Mouse (Mus musculus): ENCODE measurements around the gene Tmf1.

GRCm38 (mm10) chr6:97178491-97179366 is at the start of gene Tmf1:
- peak; percentile 95 for TF ChIP-seq POLR2A (IDR thresholded peaks at IDR 0.05; ENCODE audit: low read depth, low read length)
- no peak for TF ChIP-seq EP300 (IDR thresholded peaks at IDR 0.05; ENCODE audit: low read length)
- 0 out of 2 replicates have a peak, but pooled peaks have one; percentile 52 for TF ChIP-seq KAT2A (IDR thresholded peaks at IDR 0.05; ENCODE audit: insufficient replicate concordance, low read length)
- TF ChIP-seq CTCF (conservative IDR thresholded peaks at IDR 0.05 in 1 of 2, IDR thresholded peaks at IDR 0.05 in 1 of 2; ENCODE audit: low read depth in 2 of 2, low read length in 2 of 2), result no peak
- TF ChIP-seq TCF12 (IDR thresholded peaks at IDR 0.05; ENCODE audit: low read depth, low read length), result peak; percentile 82

Data from CH12.LX (cell line).